Mouse (Mus musculus): Measurements from ENCODE around the gene Clcc1.

Clcc1 gene

DNA sequence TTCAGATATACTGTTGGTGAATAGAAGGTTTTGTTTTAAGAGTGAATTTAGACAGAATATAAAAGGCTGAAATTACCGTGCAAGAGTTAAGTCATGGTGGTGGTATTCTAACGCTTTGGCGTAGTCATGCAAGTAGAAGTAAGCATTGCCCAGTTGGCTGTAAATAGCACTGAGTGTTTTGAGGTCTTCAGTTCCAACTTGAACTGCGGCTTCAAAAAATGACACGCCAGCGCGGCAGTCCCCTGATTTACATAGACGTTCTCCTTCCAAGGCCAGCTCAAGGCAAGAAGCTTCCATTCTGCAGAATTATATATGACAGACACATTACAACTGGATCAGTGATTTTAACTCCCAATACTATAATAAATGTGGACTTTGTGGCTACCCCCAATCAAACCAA lies 49.1 kb downstream of the Clcc1 start:
- no peak for DNase-seq

DNA sequence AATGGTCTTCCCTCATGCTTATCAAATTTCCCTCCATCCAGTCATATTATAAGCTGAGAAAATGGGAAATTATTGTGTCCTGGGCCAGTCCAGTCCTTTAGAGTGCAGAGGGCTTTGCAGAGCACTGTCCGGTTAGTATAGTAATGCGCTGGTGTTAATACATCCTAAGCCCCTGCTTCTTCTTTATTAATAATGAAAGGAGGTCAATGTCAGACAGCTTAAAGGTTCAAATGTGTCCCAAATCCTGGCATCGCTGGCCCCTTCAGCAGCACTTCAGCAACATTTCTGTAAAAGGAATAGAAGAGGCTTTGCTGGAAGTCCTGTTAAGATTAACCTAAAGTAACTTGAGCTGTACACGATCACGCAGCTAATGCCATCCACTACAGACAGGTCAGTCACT lies 57.6 kb downstream of the Clcc1 start:
- DNase-seq: no peak

DNA sequence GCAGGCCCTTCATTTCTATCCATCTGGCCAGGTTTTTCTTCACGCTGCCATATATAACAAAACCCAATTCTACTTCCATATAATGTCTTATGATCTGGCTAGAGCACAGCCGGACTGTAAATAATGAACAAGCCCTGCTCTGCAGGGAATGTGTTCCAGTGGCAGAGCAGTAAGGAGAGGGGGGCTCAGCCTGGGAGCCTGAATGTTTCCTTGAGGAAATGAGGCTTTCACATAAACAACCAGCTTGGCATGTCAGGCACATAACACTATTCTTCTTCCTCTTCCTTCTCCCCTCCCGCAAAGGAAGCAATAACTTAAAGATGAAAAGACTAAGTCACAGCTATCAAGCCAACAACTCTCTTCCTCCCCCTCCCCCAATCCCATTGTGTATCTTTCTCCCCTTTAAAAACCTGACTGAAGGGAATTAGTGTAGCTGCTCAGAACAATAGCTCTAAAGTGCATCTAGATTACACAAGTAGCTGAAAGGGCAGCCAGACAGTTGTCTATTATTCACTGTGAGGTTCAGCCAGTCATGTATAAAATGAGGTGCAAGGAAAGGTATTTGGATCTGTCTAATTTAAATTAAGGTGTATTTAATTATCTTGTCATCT lies 59.5 kb downstream of the Clcc1 start:
- DNase-seq: no peak

DNA sequence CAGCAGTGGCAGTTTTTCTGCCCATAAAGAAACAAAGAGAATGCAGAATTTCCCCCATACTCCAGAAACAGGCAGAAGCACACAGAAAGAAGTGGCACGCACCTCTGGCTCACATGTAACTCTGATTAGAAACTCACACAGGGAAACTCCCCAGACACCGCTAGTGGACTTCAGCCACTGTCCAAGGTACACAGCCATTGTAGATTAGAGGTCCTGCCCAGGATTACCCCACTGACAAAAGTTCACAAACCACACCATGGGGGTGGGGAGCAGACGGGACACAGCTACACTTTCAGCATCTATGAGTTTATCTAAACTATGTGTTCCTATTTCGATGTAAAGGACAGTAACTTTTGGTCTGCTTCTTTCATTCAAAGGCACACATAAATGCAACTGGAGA lies 61.1 kb downstream of the Clcc1 start:
- DNase-seq: no peak

DNA sequence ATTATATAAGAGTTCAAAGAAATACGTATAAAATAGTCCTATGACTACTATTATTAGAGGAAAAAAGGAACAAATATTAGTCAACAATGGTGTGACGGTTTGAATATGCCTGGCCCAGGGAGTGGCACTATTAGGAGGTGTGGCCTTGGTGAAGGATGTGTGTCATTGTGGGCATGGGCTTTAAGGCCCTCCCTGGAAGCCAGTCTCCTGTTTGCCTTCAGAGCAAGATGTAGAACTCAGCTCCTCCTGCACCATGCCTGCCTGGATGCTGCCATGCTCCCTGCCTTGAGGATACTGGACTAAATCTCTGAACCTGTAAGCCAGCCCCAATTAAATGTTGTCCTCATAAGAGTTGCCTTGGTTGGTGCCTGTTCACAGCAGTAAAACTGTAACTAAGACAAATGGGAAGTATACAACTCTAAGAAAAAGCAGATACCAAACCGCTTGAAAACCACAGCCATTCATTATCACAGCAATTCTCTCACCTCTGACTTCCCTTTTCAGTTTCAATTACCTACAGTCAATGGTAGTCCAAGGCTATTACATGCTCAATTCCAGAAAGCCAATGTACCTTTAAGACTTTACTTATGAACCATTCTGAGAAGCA lies 64.3 kb downstream of the Clcc1 start:
- DNase-seq: no peak

DNA sequence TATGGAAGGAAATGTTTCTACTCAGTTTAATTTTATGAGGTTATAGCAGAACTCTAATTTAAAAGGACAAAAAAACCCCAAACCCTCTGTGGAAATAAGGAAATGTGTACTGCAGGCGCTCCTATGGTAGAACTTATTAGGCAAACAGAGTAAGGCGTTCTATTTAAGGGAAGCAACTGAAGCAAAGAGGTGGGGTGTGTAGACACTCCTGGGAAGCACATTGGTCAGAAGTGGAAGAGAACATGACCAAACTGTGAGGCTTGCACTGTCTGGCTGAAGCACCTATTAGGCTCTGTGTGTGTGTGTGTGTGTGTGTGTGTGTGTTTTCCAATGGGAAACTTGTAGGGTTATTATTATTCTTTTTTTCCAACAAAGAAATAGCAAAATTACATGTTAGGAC lies 65.6 kb downstream of the Clcc1 start:
- no peak for DNase-seq

DNA sequence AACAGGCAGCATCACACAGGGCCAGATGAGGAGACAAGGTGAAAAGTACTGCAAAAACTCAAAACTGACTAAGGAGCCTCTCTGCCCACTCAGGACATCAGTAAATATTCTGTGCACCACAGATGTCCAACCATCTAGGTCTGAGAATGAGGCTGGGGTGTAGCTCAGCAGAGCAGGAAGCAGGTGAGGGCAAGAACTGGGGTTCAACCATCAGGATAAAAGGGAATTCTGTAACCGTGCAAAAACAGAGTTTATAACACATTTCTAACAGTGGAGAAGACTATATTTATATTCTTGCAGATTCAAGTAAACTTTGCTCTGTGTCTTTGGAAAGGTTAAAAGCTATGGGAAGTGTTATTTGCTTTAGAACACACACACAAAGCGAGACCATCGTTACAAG lies 66.0 kb downstream of the Clcc1 start:
- DNase-seq: no peak

DNA sequence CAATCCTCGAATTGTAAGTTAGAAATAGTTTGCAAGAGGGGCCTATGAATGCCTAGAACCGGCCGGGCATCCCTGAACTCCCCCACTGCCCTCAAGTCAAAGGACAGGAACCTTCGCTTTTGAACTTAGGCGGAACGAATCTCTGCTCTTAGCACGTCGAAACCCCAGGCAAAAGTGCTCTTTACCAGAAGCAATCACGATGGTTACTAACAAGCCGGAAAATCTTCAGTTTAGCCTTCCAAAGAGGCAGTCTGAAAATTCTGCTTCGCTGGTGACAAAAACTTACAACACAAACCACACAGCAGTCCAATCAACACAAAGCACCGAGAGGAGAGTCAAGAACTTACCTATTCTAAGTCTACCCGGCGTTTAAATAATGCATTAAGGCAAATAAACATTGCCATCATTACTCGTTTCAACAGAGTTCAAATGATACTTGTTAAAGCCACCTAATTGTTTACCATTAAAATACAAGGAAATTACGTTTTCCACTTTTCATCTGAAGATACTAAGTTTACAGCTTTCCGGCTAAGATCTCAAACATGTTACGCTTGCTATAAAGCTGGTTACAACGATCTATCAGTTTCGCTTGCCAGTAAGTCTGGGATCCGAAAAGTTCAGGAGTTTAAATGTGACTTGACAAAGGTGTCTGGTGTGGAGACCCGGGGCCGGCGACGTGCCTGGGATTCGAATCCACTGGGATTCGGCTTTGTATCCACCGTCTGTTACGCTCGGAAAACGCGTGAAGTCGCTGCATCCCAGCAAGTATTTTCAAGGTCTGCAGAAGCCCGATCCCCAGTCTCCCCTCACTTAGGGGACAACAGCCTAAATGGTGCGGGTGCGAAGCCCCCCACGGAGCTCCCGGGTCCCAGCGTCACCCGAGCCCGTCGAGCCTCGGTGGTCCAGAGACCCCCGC lies 67.6 kb downstream of the Clcc1 start:
- peak; percentile 14 for DNase-seq

DNA sequence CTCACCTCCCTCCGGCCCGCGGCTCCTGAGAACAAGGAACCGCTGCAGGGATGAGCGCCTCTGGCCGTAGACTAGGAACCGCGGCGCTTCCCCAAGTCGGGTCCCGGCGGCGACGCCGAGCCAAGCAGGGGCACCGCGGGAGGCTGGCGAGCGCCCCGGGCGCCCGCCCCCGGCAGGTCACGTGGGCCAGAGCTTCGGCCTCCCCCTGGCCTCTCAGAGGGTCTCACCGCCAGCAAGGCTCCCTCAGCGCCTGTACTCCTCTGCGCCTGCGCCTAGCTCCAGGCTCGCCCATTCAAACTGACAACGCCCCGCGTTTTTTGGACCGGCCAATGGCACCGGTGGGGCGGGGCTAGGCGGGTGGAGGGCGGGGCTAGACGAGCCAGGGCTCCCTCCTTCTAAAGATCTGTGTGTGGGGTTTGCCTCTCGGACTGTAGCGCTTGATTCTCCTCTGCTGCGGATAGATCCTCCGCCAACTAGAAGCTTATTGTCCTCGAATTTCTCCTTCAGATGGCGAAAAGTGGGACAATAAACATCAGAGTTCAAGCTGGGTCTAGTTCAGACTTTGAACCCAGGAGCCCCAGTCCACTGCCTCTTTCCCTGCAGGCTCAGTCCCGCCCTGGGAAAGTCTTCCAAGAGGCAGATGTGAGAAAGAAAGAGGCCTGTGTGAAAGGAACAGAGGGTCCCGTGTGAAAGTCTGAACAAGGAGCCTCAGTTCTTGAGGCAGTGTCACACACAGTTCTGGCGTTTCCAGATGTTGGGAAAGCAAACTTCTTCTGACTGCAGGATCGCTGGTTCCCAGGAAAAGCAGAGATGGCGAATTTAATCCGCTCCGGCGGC lies 68.5 kb downstream of the Clcc1 start, which contains the start of gene Gpsm2:
Gene Gpsm2 (minus strand): TSS at position 274 of the 837 bp plus-strand sequence.
- peak; percentile 89 for DNase-seq

DNA sequence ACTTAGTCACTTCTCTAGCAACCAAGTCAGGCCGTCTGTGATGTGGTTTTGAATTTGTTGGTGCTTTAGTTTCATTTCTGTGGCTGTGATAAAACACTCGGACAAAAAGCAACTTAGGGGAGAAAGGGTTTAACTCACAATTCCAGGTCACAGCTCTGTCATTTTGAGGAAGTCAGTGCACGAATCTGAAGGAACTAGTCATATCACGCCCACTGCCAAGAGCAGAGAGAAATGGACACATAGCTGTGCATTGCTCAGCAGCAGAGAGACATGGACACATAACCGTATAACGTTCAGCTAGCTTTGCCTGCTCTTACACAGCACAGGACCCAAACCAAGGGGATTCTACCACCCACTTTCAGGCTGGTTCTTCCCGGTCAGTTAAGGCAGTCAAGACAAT lies 72.7 kb downstream of the Clcc1 start:
- DNase-seq: no peak

DNA sequence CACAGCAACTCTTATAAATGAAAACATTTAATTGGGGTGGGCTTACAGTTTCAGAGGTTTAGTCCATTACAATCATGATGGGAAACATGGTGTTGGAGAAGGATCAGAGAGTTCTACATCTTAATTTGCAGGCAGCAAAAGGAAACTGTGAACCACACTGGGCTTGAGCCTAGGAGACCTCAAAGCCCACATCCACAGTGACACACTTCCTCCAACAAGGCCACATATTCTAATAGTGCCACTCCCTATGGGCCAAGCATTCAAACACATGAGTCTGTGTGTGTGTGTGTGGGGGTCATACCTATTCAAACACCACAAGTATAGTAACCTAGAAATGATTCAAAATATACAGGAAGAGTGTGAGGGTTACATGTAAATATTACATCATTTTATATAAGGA lies 73.6 kb downstream of the Clcc1 start:
- no peak for DNase-seq

DNA sequence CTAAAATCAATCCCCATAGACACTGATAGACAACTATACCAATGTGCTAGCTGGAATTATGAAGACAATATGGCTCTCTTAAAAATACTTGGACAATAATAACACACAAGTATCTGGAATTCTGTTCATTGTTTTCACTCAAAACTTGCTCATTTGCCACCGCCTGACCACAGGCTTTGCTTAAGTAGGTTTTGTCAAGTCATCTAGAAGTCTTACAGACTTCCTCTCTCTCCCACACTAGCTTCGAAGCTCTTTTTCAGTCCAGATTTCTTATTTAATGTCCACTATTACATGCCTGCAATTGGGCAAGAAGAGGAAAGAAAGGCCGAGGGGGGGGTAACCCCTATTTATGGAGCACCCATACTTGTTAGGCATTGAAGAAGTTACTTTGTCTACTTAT lies 74.1 kb downstream of the Clcc1 start:
- DNase-seq: no peak
